Mouse (Mus musculus) embryonic facial prominence, embryonic 12.5 days (tissue): ENCODE measurements around the gene Srsf4. TPM values are rescaled to one million over a fixed set of nuclear protein-coding genes. Genes with fewer than 3 reads are reported as not detected.

ENCODE experiments used
- ATAC-seq: fragments of 200-750 bp; cut with Nextera tagmentation; 2 replicates; pipeline ENCODE4 v1.8.0; 2017; ENCODE audit not compliant: insufficient number of reproducible peaks, insufficient read depth, low FRiP score, low TSS enrichment
- H3K27ac ChIP-seq: fragments of 300-500 bp; sonication (generic); 2 replicates; pipeline ENCODE4 v1.5.1; 2016; ENCODE audit warnings: mild to moderate bottlenecking
- H3K27me3 ChIP-seq: fragments of 300-500 bp; sonication (generic); 2 replicates; pipeline ENCODE4 v1.6.1; 2016; ENCODE audit warnings: mild to moderate bottlenecking, moderate library complexity
- H3K36me3 ChIP-seq: fragments of 300-500 bp; sonication (generic); 2 replicates; pipeline ENCODE4 v1.6.1; 2016; ENCODE audit warnings: mild to moderate bottlenecking
- H3K4me1 ChIP-seq: fragments of 300-500 bp; sonication (generic); 2 replicates; pipeline ENCODE4 v1.6.1; 2016
- H3K4me2 ChIP-seq: fragments of 300-500 bp; sonication (generic); replicated peaks from 2 replicates; pipeline ENCODE4 v1.6.1; 2016; ENCODE audit warnings: mild to moderate bottlenecking, moderate library complexity
- H3K4me3 ChIP-seq: fragments of 300-500 bp; sonication (generic); 2 replicates; pipeline ENCODE4 v1.5.1; 2016; ENCODE audit warnings: mild to moderate bottlenecking
- H3K9ac ChIP-seq: fragments of 300-500 bp; sonication (generic); 2 replicates; pipeline ENCODE4 v1.6.1; 2016; ENCODE audit warnings: mild to moderate bottlenecking, moderate library complexity
- H3K9me3 ChIP-seq: fragments of 300-500 bp; sonication (generic); 2 replicates; pipeline ENCODE4 v1.6.1; 2016; ENCODE audit warnings: mild to moderate bottlenecking, moderate library complexity
- WGBS: fragments of 180-500 bp; shearing (Covaris S2); methylation state at CpG from one replicate; pipeline ENCODE4 v1.1.7; 2016; 5-methylcytosine and 5-hydroxymethylcytosine counted together
- polyA plus RNA-seq: library from polyadenylated mRNA; unstranded; fragments of >200 nt; fragmentation: Nextera tagmentation; extraction: Ambion mirVana; gene quantifications from 2 replicates; pipeline ENCODE4 v1.2.1, GENCODE M21; 2016

Srsf4 gene
- polyA plus RNA-seq, 1 experiment from 2014 or later = 143 TPM

- peaks cover 37% of the 10 kb centered on the region for H3K4me1 ChIP-seq
- WGBS = 4% methylated on average over 11 of the region's 11 CpGs
Observed at GRCm38 (mm10) chr4:131874567-131874966, 1.1 kb downstream of the Srsf4 start.

GRCm38 (mm10) chr4:131875242-131875641 is 1.8 kb downstream of the Srsf4 start:
- 42% methylated on average over 3 of the region's 3 CpGs for WGBS
- Histone ChIP-seq H3K36me3 (peaks cover 3% of the 10 kb centered on the region; the same call in 1 of the 2 replicates), H3K9ac (peak overlapping the region; percentile 100)

More at GRCm38 (mm10) chr4:131874567-131874966, 1.1 kb downstream of the Srsf4 start:
- Histone ChIP-seq H3K4me3 (peak overlapping the region; percentile 91), H3K27ac (peak overlapping the region; percentile 100), H3K27me3 (no peaks in the 10 kb centered on the region), H3K4me2 (peak overlapping the region; percentile 76), H3K9ac (peak overlapping the region; percentile 100), H3K9me3 (no peaks in the 10 kb centered on the region), H3K36me3 (peaks cover 3% of the 10 kb centered on the region; the same call in 1 of the 2 replicates)
- ATAC-seq = no peak

GRCm38 (mm10) chr4:131876836-131877235 is 3.4 kb downstream of the Srsf4 start:
- Histone ChIP-seq H3K9me3 (no peaks in the 10 kb centered on the region), H3K4me2 (0 out of 2 replicates have a peak overlapping the region, but pooled peaks have one; percentile 76), H3K4me3 (no peak overlapping the region), H3K27ac (no peak overlapping the region), H3K27me3 (no peaks in the 10 kb centered on the region), H3K36me3 (no peaks in the 10 kb centered on the region), H3K4me1 (peaks cover 48% of the 10 kb centered on the region), H3K9ac (no peak overlapping the region)
- no peak for ATAC-seq
- 60% methylated on average over 2 of the region's 2 CpGs for WGBS

More at GRCm38 (mm10) chr4:131875242-131875641, 1.8 kb downstream of the Srsf4 start:
- H3K27me3 ChIP-seq = no peaks in the 10 kb centered on the region
- ATAC-seq = no peak
- no peak overlapping the region for H3K27ac ChIP-seq
- H3K4me3 ChIP-seq = peak overlapping the region; percentile 91
- H3K9me3 ChIP-seq = no peaks in the 10 kb centered on the region
- peak overlapping the region; percentile 76 for H3K4me2 ChIP-seq
- peaks cover 43% of the 10 kb centered on the region for H3K4me1 ChIP-seq

GRCm38 (mm10) chr4:131879692-131880091 is 6.3 kb downstream of the Srsf4 start:
- ATAC-seq = no peak
- Histone ChIP-seq H3K9ac (no peak overlapping the region), H3K9me3 (no peaks in the 10 kb centered on the region), H3K4me3 (no peak overlapping the region), H3K27ac (no peak overlapping the region), H3K36me3 (peaks cover 6% of the 10 kb centered on the region; the same call in 1 of the 2 replicates), H3K27me3 (no peaks in the 10 kb centered on the region), H3K4me1 (peaks cover 48% of the 10 kb centered on the region), H3K4me2 (no peak overlapping the region)
- WGBS = 82% methylated on average over 1 of the region's 1 CpGs

GRCm38 (mm10) chr4:131881306-131881705 is 7.9 kb downstream of the Srsf4 start:
- no peak overlapping the region for H3K27ac ChIP-seq
- no peaks in the 10 kb centered on the region for H3K27me3 ChIP-seq
- no peak for ATAC-seq
- WGBS = 86% methylated on average over 7 of the region's 7 CpGs
- no peak overlapping the region for H3K4me2 ChIP-seq
- H3K9ac ChIP-seq = peak overlapping the region; percentile 3; the same call in 1 of the 2 replicates
- H3K4me3 ChIP-seq = no peak overlapping the region
- H3K36me3 ChIP-seq = peaks cover 22% of the 10 kb centered on the region
- peaks cover 34% of the 10 kb centered on the region for H3K4me1 ChIP-seq
- H3K9me3 ChIP-seq = no peaks in the 10 kb centered on the region

GRCm38 (mm10) chr4:131883571-131883970 is 10.2 kb downstream of the Srsf4 start:
- no peak overlapping the region for H3K4me3 ChIP-seq
- H3K9me3 ChIP-seq = no peaks in the 10 kb centered on the region
- WGBS = 76% methylated on average over 6 of the region's 6 CpGs
- no peak overlapping the region for H3K9ac ChIP-seq
- no peak overlapping the region for H3K27ac ChIP-seq
- H3K4me2 ChIP-seq = no peak overlapping the region
- H3K36me3 ChIP-seq = peaks cover 26% of the 10 kb centered on the region
- ATAC-seq = no peak
- peaks cover 18% of the 10 kb centered on the region for H3K4me1 ChIP-seq
- no peaks in the 10 kb centered on the region for H3K27me3 ChIP-seq

- no peaks in the 10 kb centered on the region for H3K9me3 ChIP-seq
- ATAC-seq = no peak
- peaks cover 33% of the 10 kb centered on the region for H3K36me3 ChIP-seq
- H3K4me2 ChIP-seq = no peak overlapping the region
- H3K4me1 ChIP-seq = peaks cover 9% of the 10 kb centered on the region
- H3K27ac ChIP-seq = no peak overlapping the region
- 90% methylated on average over 6 of the region's 6 CpGs for WGBS
- H3K4me3 ChIP-seq = no peak overlapping the region
- H3K9ac ChIP-seq = no peak overlapping the region
- H3K27me3 ChIP-seq = no peaks in the 10 kb centered on the region
Observed at GRCm38 (mm10) chr4:131885376-131885775, 12.0 kb downstream of the Srsf4 start.

- peaks cover 1% of the 10 kb centered on the region; the same call in 1 of the 2 replicates for H3K4me1 ChIP-seq
- H3K9ac ChIP-seq = no peak overlapping the region
- no peak overlapping the region for H3K4me2 ChIP-seq
- H3K27me3 ChIP-seq = no peaks in the 10 kb centered on the region
- H3K36me3 ChIP-seq = peaks cover 51% of the 10 kb centered on the region
- no peaks in the 10 kb centered on the region for H3K9me3 ChIP-seq
- no peak overlapping the region for H3K27ac ChIP-seq
- no peak overlapping the region for H3K4me3 ChIP-seq
- WGBS = 82% methylated on average over 1 of the region's 1 CpGs
- ATAC-seq = no peak
Observed at GRCm38 (mm10) chr4:131888564-131888963, 15.1 kb downstream of the Srsf4 start.

- H3K9ac ChIP-seq = no peak overlapping the region
- H3K9me3 ChIP-seq = no peaks in the 10 kb centered on the region
- no peak overlapping the region for H3K27ac ChIP-seq
- no peak for ATAC-seq
- no peaks in the 10 kb centered on the region for H3K4me1 ChIP-seq
- no peak overlapping the region for H3K4me3 ChIP-seq
- no peak overlapping the region for H3K4me2 ChIP-seq
- 89% methylated on average over 3 of the region's 3 CpGs for WGBS
- no peaks in the 10 kb centered on the region for H3K27me3 ChIP-seq
- H3K36me3 ChIP-seq = peaks cover 52% of the 10 kb centered on the region
Observed at GRCm38 (mm10) chr4:131890692-131891091, 17.3 kb downstream of the Srsf4 start.

- Histone ChIP-seq H3K36me3 (peaks cover 83% of the 10 kb centered on the region), H3K9ac (no peak overlapping the region), H3K27me3 (no peaks in the 10 kb centered on the region), H3K4me3 (no peak overlapping the region), H3K27ac (no peak overlapping the region), H3K4me1 (no peaks in the 10 kb centered on the region), H3K4me2 (no peak overlapping the region), H3K9me3 (no peaks in the 10 kb centered on the region)
- 89% methylated on average over 5 of the region's 5 CpGs for WGBS
- ATAC-seq = no peak
Observed at GRCm38 (mm10) chr4:131897109-131897508, 23.7 kb downstream of the Srsf4 start.

- H3K27me3 ChIP-seq = no peaks in the 10 kb centered on the region
- 97% methylated on average over 8 of the region's 8 CpGs for WGBS
- H3K9ac ChIP-seq = no peak overlapping the region
- peaks cover 82% of the 10 kb centered on the region for H3K36me3 ChIP-seq
- H3K9me3 ChIP-seq = no peaks in the 10 kb centered on the region
- H3K4me1 ChIP-seq = no peaks in the 10 kb centered on the region
- H3K4me2 ChIP-seq = no peak overlapping the region
- no peak overlapping the region for H3K27ac ChIP-seq
- ATAC-seq = no peak
- no peak overlapping the region for H3K4me3 ChIP-seq
Observed at GRCm38 (mm10) chr4:131897787-131898186, 24.4 kb downstream of the Srsf4 start.

- WGBS = 87% methylated on average over 12 of the region's 12 CpGs
- Histone ChIP-seq H3K27ac (no peak overlapping the region), H3K36me3 (peaks cover 74% of the 10 kb centered on the region)
Observed at GRCm38 (mm10) chr4:131898503-131899179, 25.2 kb downstream of the Srsf4 start.

More at GRCm38 (mm10) chr4:131898503-131899179, 25.2 kb downstream of the Srsf4 start:
- Histone ChIP-seq H3K9ac (no peak overlapping the region), H3K4me3 (no peak overlapping the region), H3K4me2 (no peak overlapping the region), H3K4me1 (no peaks in the 10 kb centered on the region), H3K9me3 (no peaks in the 10 kb centered on the region), H3K27me3 (no peaks in the 10 kb centered on the region)
- ATAC-seq = no peak
